Mouse (Mus musculus) embryo, embryonic 11 days (tissue): ENCODE measurements around the gene Chchd1.

Experiments used
- DNase-seq: peaks from one replicate; pipeline ENCODE4 v3.0.0-alpha.2; 2015

Chchd1 gene

DNA sequence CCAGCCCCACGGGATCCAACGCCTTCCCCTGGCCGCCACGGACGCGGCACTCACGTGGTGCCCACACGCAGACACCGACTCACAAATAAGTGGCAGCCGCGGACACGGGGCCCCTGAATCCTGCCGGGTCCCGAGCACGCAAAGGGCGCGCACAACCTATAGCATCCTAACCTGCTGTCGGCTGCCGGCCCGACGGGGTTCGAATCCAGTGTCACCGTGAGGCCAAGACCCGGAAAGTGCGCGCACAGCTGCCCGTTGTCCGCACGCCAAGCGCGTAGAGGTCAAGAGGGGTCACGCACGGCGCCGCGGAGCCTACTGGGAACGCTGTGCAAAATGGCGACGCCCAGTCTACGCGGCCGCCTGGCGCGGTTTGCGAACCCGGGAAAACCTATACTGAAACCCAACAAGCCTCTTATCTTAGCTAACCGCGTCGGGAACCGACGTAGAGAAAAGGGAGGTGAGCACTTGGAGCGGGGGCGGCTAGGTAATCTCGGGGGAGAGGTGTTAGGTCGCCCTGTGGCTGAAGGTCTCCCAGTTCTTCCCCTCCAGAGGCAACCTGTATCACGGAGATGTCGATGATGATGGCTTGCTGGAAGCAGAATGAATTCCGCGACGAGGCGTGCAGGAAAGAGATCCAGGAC, at the start of gene Chchd1:
Chchd1 (plus strand) TSS at position 266 of the 641 bp plus-strand sequence.
- DNase-seq = peak; percentile 94

DNA sequence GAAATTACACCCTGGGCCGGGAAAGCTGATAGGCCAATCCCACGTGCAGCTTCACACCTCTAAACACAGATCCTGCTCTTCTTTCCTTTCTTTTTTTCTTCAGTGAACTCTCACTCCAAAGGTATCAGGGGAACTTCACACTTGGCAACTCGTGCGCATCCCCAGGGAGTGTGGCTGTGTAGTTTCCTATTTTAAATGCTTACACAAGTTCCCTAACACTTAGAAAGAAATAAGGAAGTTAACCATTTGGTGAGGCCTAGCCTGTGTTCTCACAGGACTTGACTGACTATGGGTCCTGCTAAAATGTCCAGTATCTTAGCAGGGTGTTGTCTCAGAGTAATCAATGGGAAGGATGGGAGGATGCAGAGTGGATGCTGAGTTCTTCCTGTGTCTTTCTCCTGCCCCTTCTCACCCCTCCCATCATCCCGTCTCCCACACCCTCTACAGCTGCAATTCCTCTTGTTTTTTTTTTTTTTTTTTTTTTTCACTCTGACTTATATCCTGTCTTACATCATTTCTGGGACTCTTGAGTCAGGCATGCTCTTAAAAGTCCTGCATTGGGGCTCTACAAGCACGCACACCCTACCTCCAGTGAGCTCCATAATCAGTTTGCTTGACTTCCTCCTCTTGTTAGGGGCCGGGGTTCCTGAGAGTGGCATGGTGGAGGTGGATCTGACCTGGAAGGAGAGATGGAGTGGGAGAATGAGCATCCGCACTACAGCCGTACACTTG, 48.0 kb upstream of the Chchd1 start:
- no peak for DNase-seq

DNA sequence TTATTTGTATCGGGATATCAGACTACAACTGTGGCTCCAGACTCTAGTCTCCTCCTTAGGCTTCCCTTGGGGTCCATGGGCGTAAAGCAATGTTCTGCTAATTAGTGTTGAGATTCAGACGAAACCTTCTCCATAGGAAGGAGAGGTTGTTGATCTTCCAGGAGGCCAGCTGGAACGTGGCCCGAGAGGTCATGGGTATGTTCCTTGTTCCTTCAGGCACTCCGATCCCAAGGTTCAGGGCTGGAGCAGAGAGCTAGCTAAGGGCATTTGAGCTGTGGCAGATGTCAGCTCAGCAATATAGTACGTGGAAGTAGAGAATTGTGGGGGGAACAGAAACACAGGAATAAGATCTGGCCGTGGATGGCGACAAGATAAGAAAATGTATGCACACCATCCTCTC, 47.1 kb upstream of the Chchd1 start:
- DNase-seq = no peak

DNA sequence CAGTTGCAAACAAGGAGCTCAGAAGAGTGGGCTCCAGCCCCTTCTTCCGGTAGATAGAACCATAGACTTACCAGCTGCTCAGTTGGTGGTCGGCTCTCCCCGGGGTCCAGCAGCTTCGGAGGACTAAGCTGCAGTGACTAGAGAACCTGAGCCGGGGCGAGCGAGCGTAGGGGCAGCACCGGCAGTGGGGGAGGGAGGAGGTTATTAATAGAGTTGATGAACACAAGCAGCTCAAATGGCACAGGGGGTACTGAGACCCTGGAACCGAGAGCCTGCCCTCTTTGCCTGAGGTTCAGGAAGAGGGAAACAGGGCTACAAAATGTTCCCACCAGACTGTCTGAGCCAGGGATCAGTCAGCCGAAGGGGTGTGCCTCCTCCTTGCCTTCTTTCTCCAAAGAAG, 46.4 kb upstream of the Chchd1 start, which contains the start of gene Myoz1:
Myoz1 (minus strand) TSS at position 180 of the 400 bp plus-strand sequence.
- no peak for DNase-seq

DNA sequence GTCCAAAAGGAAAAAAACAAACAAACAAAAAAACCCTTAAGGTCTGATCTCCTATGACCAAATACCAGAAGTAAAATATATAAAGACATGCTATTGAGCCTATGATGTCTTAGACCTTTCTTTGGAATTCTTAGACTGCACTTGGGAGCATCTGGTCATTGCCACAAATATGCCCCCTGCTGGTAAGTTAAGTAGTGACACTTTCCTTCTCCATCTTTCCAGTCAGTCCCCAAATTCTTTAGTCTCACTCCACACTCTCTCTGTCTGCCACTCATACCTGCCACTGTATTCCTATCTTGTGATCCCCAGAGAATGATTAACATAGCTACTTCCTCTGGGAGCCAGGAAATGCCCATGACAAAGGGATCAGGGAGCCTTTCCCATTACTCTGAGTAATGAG, 44.5 kb upstream of the Chchd1 start:
- DNase-seq = peak; percentile 68

DNA sequence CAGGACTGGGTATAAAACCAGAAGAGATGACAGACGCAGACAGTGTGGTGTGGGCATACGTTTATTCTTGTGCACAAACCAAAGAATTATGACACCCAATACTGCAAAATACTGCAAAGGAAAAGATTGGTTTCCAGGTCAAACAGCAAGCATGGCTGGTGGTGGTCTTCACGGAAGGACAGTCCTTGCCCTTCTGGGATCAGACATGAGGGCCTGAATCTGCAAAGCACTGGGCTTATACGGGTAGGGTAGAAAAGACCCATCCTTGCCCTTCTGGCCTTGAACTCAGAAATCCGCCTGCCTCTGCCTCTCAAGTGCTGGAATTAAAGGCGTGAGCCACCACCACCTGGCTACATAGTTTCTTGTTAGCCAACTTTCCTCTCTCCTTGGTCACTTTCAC, 43.9 kb upstream of the Chchd1 start:
- no peak for DNase-seq

DNA sequence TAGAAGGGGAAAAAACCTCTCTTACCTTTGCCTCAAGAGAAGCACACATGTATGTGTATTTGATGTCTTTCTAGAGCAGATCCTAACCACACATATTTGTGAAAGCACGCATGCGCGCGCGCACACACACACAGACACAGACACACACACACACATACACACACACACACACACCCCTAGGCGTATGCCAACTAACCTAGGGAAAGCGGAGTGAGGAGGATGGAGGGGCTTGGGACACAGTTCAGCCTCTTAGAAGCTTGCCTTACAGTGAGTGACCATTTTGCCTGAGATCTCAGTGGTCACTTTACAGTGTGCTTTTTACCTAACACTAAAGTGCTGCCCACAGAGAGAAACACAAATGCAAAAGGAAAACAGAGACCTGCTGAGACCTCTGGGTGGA, 43.1 kb upstream of the Chchd1 start:
- DNase-seq = no peak

DNA sequence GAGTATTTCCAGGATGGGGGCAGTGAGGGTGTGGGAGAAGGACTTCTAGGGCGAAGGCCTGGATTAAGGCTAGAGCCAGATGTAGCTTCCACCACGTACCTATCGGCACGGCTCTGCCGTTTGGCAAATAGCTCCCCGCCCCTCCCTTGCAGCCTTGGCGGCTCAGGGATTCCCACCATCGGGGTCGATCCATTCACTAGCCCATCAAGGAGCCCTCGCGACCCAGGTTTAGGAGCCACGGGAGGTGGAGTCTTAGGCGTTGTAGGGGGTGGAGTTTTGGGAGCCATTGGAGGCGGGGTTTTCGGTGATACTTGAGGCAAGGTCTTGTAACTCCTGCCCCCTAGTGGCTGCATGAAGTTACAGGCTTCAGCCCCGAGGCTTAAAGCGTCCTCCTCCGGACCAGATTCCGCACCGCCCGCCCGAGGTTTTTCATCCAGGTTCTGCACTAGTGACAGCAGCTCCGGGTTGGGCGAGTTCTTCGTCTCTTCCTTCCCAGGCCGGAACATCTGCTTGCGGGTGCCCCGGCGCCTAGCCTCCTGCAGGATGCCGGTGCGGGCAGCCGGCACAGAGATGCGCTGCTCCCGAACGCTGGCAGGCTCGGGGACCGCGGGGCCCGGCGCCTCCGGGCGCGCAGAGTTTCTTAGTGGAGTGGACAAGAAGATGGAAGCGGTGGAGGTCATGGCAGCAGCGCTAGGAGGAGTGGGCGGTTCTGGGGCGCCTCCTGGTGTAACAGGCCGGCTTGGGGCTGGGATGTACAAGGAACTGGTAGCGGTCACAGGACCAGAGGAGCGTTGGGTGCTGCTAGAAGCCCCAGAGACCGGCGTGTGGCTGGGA, 41.8 kb upstream of the Chchd1 start:
- DNase-seq = peak; percentile 99

DNA sequence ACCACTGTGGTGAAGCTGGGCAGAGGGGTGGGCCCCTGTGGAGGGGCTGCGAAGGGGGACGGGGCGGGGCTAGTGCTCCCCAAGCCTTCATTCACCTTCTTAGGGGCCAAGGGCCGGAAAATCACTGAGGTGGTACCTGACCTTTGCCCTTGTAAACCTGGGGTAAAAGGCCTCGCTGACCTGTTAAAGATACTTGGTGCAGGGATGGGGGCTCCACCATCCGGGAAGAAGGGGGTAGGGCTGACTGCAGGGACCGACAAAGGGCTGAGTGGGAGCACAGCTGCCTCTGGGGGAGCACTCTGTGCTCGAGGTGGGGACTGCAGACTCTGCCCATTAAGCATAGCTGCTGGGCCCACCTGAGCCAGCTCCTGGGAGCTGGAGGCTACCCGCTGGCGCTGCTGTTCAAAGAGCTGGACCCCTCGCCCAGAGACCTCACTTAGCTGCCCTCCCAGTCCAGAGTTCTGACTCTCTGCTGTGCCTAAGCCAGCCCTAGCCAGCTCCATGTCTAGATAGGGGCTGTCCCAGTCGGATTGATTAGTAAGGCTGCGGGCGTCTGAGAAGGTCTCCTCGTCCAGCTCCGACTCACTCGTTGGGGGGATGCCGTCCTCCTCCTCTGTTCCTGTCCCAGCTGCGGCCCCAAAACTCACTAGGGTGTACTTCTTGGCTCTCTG, 41.0 kb upstream of the Chchd1 start:
- peak; percentile 47 for DNase-seq

DNA sequence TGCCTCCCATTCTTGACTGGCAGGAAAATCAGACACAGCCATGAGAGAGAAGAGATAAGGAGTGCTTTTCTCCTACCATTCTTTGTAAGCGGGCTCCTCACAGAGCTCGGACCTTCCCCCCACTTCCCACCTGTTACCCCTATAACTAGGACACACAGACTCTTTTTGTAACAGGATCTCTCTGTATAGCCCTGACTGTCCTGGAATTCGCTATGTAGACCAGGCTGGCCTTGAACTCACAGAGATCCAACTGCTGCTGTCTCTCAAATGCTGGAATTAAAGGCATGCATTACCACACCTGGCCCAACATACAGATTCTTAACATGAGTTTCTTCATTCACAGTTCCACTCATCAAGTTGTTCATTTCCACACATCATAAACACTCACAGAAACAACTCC, 40.1 kb upstream of the Chchd1 start:
- DNase-seq = no peak

DNA sequence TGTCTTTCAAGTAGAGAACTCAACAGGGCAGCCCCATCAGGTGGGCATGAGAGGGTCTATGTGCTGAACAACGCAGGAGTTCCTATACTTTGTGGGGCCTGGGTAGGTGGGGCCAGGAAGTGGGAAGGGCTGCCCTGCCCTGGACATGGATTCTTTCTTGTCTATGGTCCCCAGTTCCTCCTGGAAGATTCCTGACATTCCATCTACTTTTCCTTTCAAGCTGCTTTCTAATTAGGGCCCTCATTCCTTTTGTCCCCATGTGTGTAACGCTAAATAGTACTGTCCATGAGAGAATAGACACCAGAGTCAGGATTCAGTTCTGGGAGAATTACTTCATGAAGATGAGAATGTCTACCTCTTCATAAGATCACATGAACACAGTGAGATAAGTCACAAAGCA, 39.2 kb upstream of the Chchd1 start:
- no peak for DNase-seq

DNA sequence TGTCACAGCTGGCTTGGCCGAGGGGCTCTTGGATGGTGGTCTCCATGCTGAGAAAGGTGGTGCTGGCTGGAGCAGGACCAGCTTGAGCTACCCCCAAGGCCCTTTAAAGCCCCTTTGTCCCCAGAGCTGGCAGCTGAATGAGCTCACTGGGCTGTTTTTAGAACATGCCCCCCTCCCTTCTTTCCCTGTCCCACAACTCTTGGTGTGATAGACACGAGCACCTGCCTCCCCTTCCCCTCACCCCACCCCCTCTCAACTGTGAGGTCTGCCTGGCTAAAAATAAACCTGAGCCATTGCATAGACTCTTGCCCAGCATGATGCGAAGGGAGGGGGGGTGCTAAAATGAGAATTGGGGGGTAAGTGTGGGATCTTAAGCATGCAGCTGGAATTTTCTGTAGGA, 38.4 kb upstream of the Chchd1 start:
- DNase-seq = no peak

DNA sequence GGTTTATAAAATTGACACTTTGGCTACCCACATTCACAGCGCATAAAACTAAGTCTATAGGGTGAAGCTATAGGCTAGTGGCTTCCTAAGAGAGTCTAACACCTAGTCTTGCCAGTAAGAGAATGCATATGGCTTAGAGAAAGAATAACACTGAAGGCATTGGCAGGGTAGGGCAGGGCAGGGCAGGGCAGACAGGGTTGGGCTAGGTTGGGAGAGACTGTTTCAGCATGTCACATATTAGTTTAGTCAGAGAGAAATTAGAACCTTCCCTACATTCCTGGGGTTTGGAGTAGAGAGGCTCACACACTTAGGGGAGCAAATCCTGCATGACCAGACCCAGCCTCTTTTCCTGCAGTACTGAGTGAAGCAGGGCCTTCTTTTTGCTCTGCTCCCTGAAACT, 35.3 kb upstream of the Chchd1 start:
- no peak for DNase-seq

- no peak for DNase-seq
Measured at GRCm38 (mm10) chr14:20668154-20668810, 34.5 kb upstream of the Chchd1 start, which contains the start of gene Synpo2l. TSS of gene Synpo2l (minus strand) at chr14:20668354.

DNA sequence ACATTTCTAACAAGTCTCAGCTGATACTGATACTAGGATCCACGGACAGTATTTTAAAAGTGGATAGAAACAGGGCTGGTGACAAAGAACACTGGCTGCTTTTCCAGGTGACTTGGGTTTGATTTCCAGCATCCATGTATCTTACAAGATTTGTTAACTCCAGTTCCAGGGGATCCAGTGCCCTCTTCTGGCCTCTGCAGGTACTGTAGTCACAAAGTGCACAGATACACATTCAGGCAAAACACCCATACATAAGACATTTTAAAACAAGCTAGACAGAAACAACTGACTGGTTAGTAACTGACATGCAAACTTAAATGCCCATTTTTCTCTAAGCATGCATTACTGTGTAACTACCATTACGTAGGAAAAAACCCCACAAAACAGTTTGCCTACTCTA, 29.8 kb upstream of the Chchd1 start:
- DNase-seq = no peak

- no peak for DNase-seq
Measured at GRCm38 (mm10) chr14:20673735-20674063, 29.1 kb upstream of the Chchd1 start.

- peak; percentile 100 for DNase-seq
Measured at GRCm38 (mm10) chr14:20674064-20674833, 28.6 kb upstream of the Chchd1 start, which contains the start of gene Sec24c. TSS of gene Sec24c (plus strand) at chr14:20674308.

- DNase-seq = no peak
Measured at GRCm38 (mm10) chr14:20677906-20678305, 24.9 kb upstream of the Chchd1 start.

DNA sequence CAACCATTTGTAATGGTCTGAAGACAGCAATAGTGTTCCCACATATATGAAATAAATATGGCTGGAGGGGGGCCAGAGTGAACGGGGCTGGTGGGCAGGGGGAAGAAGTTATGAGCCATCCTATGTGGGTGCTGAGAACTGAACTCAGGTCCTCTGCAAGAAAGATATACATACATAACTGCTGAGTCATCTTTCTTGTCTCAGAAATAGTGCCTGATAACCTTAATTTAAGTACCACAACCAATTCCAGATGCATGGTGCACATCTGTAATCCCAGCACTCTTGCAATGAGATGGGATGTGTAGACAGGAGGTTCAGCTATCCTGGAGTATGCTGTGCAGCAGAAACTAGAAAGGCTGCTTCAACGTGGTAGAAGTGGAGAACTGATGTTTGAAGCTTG, 21.1 kb upstream of the Chchd1 start:
- DNase-seq = no peak

DNA sequence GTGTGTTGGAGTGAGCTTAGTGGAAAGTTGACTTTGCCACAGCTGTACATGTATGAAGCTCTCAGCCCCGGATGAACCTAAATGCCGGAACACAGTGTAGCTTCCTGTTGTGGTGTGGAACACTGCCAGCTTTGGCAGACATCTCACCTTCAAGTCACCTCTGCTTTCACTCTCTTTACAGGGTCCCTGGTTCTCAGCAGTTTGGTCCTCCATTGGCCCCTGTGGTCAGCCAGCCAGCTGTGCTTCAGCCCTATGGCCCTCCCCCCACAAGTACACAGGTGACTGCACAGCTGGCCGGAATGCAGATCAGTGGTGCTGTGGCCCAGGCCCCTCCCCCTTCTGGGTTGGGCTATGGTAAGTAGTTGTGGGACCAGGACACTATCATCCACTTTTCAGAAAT, 20.3 kb upstream of the Chchd1 start:
- no peak for DNase-seq

GRCm38 (mm10) chr14:20686576-20686975, 16.2 kb upstream of the Chchd1 start:
- DNase-seq = no peak

DNA sequence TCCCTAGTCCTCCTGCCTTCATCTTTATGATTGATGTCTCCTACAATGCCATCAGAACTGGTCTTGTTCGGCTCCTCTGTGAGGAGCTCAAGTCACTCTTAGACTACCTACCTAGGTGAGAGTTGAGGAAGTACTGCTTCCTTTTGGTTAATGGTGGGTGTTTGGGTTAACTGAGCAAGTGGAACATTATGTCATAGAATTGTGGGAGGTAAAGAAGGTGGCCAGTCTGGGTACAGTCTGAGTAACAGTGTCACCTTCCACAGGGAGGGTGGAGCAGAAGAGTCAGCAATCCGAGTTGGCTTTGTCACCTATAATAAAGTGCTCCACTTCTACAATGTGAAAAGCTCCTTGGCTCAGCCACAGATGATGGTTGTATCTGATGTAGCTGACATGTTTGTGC, 13.8 kb upstream of the Chchd1 start:
- no peak for DNase-seq
